Mouse (Mus musculus) heart, postnatal 14 days (tissue): ENCODE results near the gene Anp32a. TPM values are rescaled to one million over a fixed set of nuclear protein-coding genes. Genes with fewer than 3 reads are reported as not detected.

Source experiments
- DNase-seq, 2 experiments: peaks; one replicate each; pipeline ENCODE4 v3.0.0; 2021 to 2022
- intact Hi-C: fragments of 180-260 bp; cut with DNase I; formaldehyde crosslinking; loops from one replicate; pipeline ENCODE4 v1.15.1; 2025
- total RNA-seq, 2 experiments: library from RNA; stranded (reverse); gene quantifications; 2 replicates each; pipeline ENCODE4 v1.2.3; 2021

Anp32a gene
- total RNA-seq, 2 experiments from 2014 or later: 184 to 205 TPM

- intact Hi-C loops: loop anchor here (2.0 kb wide), 1 partner anchor 22 kb away; no protein-coding TSS in a partner anchor
- peak in 1 of 2 experiments; percentile 35 for DNase-seq
These were observed 4.0 kb downstream of the Anp32a start for GRCm38 (mm10) chr9:62345081-62345481.

GRCm38 (mm10) chr9:62345633-62346387 is 4.7 kb downstream of the Anp32a start:
- DNase-seq: no peak
- intact Hi-C loops: loop anchor here (2.0 kb wide), 1 partner anchor 21 kb away; no protein-coding TSS in a partner anchor

- intact Hi-C loops: no loop called here
- no peak for DNase-seq
These were observed 5.2 kb downstream of the Anp32a start for GRCm38 (mm10) chr9:62346388-62346679.

- intact Hi-C loops: no loop called here
- no peak for DNase-seq
These were observed 6.1 kb downstream of the Anp32a start for GRCm38 (mm10) chr9:62347201-62347600.

GRCm38 (mm10) chr9:62348050-62348449 is 7.0 kb downstream of the Anp32a start:
- DNase-seq: no peak
- intact Hi-C loops: no loop called here

- intact Hi-C loops: no loop called here
- DNase-seq: no peak
These were observed 7.4 kb downstream of the Anp32a start for GRCm38 (mm10) chr9:62348467-62348985.

- no peak for DNase-seq
- intact Hi-C loops: no loop called here
These were observed 8.2 kb downstream of the Anp32a start for GRCm38 (mm10) chr9:62349250-62349649.

- DNase-seq: no peak
- intact Hi-C loops: no loop called here
These were observed 9.6 kb downstream of the Anp32a start for GRCm38 (mm10) chr9:62350721-62351120.

- DNase-seq: no peak
- intact Hi-C loops: no loop called here
These were observed 10.1 kb downstream of the Anp32a start for GRCm38 (mm10) chr9:62351200-62351599.

- no peak for DNase-seq
- intact Hi-C loops: no loop called here
These were observed 12.7 kb downstream of the Anp32a start for GRCm38 (mm10) chr9:62353784-62354183.

GRCm38 (mm10) chr9:62354838-62355719 is 14.0 kb downstream of the Anp32a start:
- intact Hi-C loops: no loop called here
- peak in 1 of 2 experiments; percentile 40 for DNase-seq

GRCm38 (mm10) chr9:62355763-62356162 is 14.7 kb downstream of the Anp32a start:
- intact Hi-C loops: no loop called here
- no peak for DNase-seq

GRCm38 (mm10) chr9:62357593-62357992 is 16.5 kb downstream of the Anp32a start:
- no peak for DNase-seq
- intact Hi-C loops: no loop called here

- DNase-seq: no peak
- intact Hi-C loops: no loop called here
These were observed 17.8 kb downstream of the Anp32a start for GRCm38 (mm10) chr9:62358851-62359250.

- intact Hi-C loops: no loop called here
- DNase-seq: no peak
These were observed 19.8 kb downstream of the Anp32a start for GRCm38 (mm10) chr9:62360889-62361288.

- intact Hi-C loops: no loop called here
- DNase-seq: no peak
These were observed 21.8 kb downstream of the Anp32a start for GRCm38 (mm10) chr9:62362835-62363385.

- intact Hi-C loops: no loop called here
These were observed 22.5 kb downstream of the Anp32a start for GRCm38 (mm10) chr9:62363619-62364018.

GRCm38 (mm10) chr9:62364216-62364615 is 23.1 kb downstream of the Anp32a start:
- intact Hi-C loops: no loop called here
- DNase-seq: no peak

More at GRCm38 (mm10) chr9:62363619-62364018, 22.5 kb downstream of the Anp32a start:
- DNase-seq: peak; percentile 84

GRCm38 (mm10) chr9:62364831-62365230 is 23.7 kb downstream of the Anp32a start:
- intact Hi-C loops: no loop called here
- DNase-seq: no peak

- no peak for DNase-seq
- intact Hi-C loops: loop anchor here (2.0 kb wide), 1 partner anchor 21 kb away; no protein-coding TSS in a partner anchor
These were observed 24.4 kb downstream of the Anp32a start for GRCm38 (mm10) chr9:62365326-62366080.
